Mouse (Mus musculus) frontal cortex, postnatal 14 days (tissue): ENCODE data around the gene Cenpb.

Experiments
- DNase-seq, 2 experiments: peaks; one replicate each; pipeline ENCODE4 v3.0.0; 2022; ENCODE audit warnings: low spot score in 2 of 2

Gene Cenpb

DNA sequence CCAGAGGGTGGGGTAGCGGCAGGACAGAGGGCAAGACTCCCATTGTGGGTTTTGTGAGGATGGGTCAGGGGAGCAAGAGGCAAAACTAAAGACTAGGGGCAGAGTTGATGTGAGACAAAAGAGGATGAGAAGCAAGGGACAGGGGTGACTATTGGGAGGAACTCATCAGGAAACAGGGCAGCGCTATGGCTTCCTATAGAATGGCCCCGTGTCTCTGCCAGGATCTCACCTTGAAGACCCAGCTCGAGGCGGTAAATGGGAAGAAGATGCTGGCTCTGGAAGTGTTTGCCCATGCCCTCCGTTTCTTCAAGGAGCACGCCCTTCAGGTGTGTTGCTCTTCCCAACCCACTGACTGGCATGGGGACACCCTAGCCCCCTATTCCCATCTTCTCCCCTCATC is 41.1 kb downstream of the Cenpb start:
- DNase-seq: no peak

DNA sequence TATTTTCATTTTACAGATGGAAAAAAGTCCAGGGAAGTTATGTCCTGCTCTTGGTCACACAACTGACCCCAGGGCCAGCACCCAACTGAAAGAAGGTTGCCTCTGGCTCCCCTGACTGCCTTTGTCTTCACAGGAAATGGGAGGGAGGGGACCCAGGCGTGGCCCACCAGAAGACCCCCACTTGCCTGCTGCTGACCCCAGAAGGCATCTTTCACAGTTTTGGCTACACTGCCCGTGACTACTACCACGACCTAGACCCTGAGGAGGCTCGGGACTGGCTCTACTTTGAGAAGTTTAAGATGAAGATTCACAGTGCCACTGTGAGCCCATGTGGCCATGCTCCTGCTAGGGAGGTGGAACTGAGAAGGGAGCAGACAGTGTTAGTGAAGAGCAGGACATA is 41.6 kb downstream of the Cenpb start:
- no peak for DNase-seq

DNA sequence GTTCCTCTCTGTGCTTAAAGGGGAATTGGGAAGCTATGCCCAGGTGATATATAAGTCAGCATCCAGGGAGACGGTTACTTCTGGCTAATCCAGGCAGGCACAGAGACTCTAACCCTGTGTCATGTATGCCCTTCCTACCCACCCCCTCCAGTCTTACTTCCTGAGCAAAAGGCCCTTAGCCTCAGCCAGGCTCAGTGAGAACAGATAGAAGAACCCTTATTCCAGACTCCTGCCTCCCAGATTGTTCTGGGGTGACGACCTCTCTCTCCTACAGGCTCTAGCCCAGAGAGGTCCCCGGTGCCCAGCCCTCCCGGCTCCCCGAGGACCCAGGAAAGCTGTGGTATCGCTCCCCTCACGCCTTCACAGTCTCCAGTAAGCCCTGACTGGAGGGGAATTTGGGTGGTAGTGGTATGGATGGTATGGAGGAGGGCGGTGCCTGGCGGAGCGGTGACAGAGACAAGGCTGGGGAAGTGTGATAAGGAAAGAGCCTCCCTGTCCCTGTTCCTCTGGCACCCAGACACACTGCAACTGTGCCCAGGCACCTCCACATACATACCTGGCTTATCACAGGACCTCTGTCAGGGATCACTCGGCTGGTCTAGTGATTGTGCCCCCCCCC is 44.2 kb downstream of the Cenpb start:
- no peak for DNase-seq

DNA sequence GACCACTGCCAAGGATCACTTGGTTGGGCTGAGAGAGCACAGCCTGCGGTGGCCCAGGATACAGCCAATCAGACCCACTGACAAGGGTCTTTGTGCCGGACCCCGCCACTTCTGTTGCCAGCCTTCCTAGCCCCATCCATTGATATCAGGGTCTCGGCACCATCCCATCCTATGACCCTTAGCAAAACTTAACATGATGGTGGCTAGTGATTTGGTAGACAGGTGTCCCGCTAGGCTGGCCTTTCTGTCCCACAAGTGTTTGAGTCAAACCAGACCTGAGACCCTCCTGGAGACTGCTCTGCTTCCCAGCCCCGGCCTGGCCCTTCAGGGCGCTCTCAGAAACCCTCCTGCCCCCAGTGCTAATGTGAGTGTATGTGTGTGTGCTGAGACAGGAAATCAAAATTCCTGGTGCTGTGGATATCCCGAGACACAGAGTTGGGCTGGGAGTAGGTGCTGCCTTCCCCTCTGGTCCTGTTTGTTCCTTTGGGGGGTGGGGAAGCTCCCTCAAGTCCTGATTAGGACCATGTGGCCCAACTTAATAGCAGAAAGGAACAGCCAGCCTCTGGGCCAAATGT is 45.0 kb downstream of the Cenpb start:
- no peak for DNase-seq

DNA sequence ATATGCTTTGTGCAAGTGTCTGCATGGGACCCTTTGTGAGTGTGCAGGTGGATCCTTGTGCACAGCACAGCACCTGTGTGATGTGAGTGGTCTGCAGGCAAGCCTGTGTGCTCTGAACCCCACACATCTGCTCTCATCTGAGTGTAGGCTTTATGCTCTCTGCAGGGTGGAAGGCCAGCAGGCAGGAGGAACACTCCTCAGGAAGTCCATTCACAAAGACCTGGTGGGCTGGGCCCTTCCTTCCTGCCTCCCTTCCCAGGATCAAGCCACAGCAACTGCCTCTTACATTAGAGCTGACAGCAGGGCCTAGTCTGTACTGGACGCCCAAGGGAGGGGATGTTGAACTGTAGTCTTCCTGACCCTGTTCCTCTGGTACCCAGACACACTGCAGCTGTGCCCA is 45.5 kb downstream of the Cenpb start:
- no peak for DNase-seq

- DNase-seq: no peak
Observed at GRCm38 (mm10) chr2:131132930-131133547, 46.8 kb downstream of the Cenpb start, which contains the start of gene Gm11037. TSS of gene Gm11037 (plus strand) at chr2:131133497.

- no peak for DNase-seq
Observed at GRCm38 (mm10) chr2:131132111-131132888, 47.6 kb downstream of the Cenpb start.

- no peak for DNase-seq
Observed at GRCm38 (mm10) chr2:131130849-131131248, 49.0 kb downstream of the Cenpb start.

DNA sequence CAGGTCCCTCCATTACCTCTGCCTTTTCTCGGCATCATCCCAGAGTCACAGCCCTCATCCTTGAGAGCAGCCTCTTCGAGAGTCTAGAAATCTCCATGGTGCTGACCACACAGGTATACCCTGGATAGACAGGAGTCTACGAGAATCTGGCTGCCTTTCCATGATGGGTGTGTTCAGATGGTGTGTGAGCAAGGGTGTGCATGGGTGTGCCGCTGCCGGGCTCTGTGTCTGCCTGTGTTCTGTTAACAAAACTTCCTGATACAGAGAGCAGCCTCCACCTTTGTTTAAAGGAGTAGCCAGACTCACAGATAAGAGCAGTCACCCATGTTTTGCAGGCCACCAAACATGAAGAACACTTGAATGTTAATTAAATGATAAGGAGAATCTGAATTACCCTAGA is 50.0 kb downstream of the Cenpb start:
- DNase-seq: no peak

- no peak for DNase-seq
Observed at GRCm38 (mm10) chr2:131128636-131129157, 51.2 kb downstream of the Cenpb start.

GRCm38 (mm10) chr2:131128211-131128610 is 51.7 kb downstream of the Cenpb start:
- DNase-seq: no peak

- no peak for DNase-seq
Observed at GRCm38 (mm10) chr2:131127161-131127730, 52.6 kb downstream of the Cenpb start, which contains the start of gene Hspa12b. TSS of gene Hspa12b (plus strand) at chr2:131127280.

GRCm38 (mm10) chr2:131125964-131126815 is 53.7 kb downstream of the Cenpb start:
- DNase-seq: no peak
